Mouse (Mus musculus): ENCODE data around the gene Gm21958.
"Not testable (repeated sequence)": the region's sequence is repeated elsewhere in the genome, so short reads cannot be mapped to it uniquely, and the experiment has no call there.

Gene Gm21958

DNA sequence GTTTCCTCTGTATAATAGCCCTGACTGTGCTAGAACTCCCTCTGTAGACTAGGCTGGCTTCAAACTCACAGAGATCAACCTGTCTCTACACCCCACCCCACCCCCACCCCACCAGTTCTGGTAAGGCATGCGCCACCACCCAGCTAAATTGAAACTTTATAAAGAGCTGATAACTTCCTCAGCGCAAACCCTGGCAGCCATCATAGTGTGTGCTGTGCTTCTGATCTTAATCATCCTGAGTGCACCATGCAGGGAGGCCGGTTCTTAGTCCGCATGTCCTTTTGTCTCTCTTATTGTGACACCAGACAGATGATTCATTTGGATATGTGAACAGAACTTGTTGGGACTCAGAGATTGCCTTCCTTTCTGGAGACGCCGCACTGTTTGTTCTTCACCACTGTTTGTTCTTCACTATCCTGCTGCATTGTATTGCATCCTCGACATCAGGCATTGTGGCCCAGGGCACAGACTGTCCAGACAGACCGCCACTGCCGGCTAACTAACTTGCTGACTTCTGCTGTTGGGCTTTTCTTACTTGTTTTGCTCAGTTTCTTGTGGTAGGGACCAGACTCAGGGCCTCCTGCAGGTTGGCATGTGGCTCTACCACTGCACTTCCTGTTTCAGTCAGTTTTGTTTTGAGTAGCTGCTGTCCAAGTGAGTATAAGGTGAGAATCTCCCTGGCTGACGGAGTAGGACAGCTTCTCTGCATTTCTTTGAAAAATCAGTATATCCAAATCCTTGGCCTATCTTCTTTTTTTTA lies 9.8 kb upstream of the Gm21958 start:
- DNase-seq (ENCODE audit: low read depth) = peak; percentile 49

DNA sequence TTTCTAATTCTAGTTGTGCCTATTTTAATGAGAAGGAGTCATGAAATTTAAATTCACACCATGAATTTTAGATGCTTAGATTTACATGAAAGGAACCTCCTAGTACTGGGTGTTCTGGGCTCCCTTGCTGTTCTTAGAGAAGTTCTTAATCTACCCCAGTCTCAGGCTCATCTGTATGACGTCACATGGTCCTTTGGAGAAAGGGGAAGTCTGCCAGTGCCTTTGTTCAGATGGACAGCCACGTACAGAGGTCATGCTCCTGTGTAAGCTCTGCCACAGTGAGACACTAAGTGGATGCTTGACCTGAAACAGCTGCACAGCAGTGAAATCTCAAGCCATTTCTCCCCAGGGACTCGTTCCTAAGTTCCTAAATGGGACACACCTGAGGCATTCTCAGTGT lies 4.8 kb upstream of the Gm21958 start:
- peak; percentile 65 for DNase-seq (ENCODE audit: low read depth)

DNA sequence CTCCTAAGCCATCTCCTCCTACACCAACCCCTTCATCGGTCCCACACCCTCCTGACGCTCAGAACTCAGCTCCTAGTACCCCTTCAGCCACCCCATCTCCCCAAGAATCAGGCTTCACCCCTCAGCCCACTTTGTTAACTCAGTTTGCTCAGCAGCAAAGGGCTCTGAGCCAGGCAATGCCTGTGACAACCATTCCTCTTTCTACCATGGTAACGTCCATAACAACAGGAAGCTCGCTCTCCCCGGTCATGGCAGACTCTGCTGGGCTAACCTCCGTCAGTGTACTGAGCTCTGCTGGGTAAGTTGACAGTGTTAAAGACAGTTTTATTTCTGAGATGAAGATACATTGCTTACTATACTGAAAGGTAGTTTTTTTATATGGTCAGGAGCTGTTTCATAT lies 3.2 kb upstream of the Gm21958 start:
- no peak for DNase-seq (ENCODE audit: low read depth)

DNA sequence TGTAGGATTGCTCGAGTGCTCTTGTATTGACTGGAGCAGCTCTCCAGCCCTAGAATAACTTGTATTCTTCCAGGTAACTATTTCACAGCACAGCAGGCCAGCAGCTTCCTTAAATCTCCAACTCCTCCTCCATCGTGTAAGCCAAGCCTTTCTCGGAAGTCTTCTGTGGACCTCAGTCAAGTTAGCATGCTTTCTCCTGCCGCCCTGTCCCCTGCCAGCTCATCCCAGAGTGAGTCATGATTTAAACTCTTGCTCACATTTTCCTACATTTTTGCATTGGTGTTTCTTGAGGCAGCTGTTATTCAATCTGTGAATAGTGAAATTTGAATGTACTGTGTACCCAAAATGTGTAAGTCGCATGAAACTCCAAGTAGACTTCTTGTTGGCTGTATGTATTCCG lies 1.3 kb upstream of the Gm21958 start:
- DNase-seq (ENCODE audit: low read depth) = peak; percentile 25

DNA sequence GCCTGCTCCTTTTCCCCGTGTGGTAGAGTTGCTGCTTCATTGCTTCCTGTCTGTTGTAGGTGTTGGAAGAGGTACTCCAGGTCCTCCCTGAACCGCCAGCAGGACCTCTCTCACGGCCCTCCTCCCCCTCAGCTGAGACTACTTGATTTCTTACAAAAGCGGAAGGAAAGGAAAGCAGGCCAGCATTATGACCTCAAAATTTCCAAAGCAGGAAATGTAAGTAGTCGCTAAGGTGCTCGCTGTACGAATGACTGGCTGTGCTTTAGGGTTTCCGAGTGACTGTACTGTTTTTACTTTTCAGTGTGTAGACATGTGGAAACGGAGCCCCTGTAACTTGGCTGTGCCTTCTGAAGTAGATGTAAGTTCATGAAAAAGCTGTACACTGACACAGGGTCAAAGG lies 5.2 kb downstream of the Gm21958 start:
- DNase-seq (ENCODE audit: low read depth) = peak; percentile 60

DNA sequence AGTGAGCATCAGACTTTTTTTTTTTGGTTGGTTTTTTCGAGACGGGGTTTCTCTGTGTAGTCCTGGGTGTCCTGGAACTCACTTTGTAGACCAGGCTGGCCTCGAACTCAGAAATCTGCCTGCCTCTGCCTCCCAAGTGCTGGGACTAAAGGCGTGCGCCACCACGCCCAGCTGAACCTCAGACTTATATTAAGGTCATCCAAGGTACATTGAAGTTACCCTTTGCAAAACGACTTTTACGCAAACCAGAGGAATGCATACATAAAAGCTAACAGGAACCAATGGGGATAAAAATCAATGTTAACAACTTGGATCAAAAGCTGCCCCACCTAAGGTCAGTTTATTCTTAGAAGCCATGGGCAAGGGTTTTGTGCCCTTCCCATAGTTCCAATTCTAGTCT lies 10.0 kb downstream of the Gm21958 start:
- not testable (repeated sequence) for DNase-seq (ENCODE audit: low read depth)

DNA sequence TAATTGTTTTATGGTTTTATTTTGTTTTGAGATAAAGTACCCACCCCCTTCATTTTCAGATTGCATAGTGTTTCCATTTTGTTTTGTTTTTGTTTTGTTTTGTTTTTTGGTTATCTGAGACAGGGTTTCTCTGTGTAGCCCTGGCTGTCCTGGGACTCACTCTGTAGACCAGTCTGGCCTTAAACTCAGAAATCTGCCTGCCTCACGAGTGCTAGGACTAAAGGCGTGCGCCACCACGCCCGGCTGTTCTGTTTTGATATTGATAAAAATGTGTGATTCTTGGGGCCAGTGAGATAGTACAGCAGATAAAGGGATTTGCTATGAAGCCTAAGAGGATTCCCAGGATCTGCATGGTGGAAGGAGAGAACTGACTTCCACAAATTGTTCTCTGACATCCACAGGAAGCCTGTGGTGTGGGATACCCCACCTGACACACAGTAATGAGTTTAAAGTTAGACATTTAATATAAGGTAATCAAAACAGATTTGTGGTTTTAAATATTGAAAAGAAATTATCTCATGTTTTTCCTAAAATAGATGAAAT lies 14.3 kb downstream of the Gm21958 start:
- DNase-seq (ENCODE audit: low read depth) = no peak

DNA sequence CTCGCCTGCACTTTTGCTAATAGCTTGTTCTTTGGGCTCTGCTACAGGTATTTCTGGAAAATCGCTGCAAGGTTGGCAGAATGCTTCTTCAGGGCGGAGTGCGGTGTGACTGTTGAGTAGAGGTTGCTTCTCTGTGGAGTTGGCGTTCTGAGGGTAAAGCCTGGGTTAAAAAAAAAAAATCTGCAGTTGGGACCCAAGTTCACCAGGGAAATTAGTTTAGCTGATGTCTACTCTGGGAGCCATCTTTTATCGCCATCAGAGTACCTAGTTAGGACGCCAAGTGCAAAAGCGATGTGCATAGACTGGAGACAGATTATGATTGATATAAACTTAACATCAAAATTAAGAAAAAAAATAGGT lies 21.1 kb downstream of the Gm21958 start:
- DNase-seq (ENCODE audit: low read depth) = peak; percentile 79

DNA sequence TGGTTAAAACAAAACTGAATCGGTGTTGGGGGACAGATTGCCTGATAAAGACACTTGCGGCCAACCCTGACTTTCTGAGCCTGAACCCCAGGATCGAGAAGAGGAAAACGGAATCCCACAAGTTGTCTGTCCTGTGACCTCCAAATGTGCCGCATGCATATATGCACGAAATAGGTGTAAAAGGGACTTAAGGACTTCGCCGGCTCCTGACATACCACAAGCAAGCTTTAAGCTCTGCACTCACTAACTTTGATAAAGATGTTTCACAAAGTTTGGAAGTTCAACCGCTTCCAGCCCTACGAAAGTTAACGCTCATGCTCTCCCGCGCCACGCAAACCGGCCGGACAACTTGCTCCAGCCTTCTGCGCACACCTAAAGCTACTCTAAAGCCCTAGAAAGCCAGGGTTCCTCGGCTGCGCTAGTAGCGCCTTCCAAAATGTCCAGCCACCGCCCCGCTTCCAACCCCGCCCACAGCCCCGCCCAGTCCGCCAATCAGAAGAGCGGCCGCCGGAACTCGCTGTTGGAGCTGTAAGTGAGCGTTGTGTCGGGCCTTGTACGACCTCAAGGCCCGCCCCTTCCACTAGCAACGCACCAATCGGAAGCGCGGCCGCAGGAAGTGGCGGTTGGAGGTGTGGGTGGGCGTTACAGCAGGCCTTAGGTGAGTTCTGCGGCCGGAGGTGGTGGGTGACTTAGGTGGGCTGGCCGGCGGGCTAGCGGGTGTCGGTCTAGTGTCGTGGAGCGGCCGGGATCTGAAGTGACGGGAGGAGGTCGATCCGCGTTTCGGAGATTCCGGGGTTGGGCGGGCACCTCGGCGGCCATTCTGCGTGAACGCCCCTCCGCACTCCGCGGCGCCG lies 21.7 kb downstream of the Gm21958 start, which contains the start of gene Supt20:
Gene Supt20, plus strand, starts transcription at position 606 of the 854 bp plus-strand sequence.
- peak; percentile 97 for DNase-seq (ENCODE audit: low read depth)

DNA sequence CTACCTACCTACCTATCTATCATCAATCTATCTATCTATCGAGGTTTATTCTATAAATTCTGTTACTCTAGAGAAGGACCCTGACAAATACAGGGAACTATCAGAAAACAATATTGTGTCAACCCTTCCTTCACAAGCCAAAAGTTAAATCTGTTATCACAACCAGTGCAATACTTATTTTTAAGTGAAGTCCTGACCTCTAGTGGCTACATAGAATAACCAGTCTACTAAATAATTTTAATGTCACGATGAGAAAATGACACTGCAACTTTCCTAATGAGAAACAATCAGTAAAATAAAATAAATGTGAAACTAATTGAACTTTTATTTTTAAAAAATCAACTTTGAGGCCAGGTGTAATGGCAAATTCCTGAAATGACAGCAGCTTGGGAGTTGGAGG lies 25.1 kb downstream of the Gm21958 start:
- peak; percentile 71 for DNase-seq (ENCODE audit: low read depth)

DNA sequence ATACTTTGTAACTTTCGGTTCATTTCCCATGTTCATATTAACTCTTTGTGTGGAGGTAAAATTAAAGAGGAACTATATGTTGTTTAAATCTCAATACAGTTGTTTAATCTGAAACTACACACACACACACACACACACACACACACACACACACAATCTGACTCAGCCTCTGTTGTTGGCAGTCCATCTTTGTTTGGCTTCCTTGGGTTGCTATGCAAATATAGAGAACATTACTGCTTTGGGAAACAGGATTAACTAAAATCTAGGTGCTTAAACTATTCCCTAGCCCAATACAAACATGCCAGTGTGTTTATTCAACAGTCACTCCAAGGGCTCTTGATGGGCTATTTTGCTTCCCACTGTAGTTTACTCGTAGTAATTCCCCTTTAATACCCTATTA lies 26.9 kb downstream of the Gm21958 start:
- DNase-seq (ENCODE audit: low read depth) = no peak

DNA sequence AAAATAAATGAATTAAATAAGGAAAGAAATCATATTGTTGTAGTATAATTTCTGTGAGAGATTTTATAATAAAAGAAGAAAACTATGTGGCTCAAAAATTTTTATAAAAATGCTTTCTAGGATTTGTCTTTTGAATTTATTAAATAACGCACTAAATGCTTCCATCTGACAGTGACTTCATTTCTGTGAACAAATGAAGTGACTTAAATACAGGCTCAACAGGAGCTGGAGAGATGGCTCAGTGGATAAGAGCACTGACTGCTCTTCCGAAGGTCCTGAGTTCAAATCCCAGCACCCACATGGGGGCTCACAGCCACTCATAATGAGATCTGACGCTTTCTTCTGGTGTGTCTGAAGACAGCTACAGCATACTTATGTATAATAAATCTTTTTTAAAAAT lies 29.0 kb downstream of the Gm21958 start:
- DNase-seq (ENCODE audit: low read depth) = no peak

DNA sequence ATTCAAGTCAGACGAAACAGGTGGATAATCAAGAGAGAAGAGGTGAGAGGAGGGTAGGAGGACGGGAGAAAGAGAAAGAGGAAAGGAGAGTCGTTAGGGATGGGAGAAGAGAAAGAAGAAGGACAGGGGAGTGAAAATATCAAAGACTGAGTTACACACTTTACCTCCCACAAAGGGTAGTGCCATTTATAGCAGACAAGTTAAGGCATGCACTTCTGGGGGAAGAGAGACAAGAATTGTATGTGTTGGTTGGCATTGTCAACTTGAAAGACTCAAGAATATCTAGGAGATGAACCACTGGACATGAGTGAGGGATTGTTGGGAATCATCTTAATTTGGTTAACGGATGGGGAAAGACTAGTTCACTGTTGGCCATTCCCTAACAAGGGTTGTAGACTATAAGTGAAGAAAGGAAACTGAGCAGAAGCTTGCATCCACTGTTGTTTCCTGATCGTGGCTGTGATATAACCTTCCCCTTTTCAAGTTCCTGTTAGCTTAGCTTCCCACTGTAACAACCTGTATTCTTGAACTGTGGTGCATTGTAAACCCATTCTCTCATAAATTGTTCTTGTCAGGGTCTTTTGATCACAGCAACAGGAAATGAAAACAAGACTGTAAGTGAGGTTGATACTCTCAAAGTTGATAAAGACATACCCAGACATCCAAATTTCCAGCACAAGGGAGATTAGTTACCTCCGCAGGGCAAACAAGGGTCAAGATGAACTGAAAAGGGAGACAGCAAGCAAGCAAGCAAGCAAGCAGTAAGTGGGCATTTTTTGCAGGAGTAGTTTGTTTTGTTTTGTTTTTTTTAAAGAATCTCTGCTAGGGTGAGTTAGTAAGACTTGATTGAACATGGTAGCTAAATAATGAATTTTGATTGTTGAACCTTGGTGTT lies 32.6 kb downstream of the Gm21958 start:
- peak; percentile 40 for DNase-seq (ENCODE audit: low read depth)

DNA sequence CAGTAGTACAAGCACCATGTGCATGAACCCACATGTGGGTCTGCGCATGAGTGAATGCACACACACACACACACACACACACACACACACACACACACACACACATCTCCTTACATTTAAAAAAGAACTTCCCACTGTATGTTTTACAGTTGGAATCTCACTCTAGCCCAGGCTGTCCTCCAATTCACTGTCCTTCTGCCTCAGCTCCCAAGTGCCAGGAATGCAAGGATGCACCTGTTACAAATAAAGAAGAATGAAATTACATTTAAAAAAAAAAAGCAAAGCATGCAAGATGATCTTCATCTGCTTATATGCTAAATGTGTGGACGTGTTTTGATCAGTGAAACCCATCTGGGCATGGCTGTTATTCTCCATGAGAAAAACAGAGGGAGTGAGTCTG lies 37.3 kb downstream of the Gm21958 start:
- no peak for DNase-seq (ENCODE audit: low read depth)

DNA sequence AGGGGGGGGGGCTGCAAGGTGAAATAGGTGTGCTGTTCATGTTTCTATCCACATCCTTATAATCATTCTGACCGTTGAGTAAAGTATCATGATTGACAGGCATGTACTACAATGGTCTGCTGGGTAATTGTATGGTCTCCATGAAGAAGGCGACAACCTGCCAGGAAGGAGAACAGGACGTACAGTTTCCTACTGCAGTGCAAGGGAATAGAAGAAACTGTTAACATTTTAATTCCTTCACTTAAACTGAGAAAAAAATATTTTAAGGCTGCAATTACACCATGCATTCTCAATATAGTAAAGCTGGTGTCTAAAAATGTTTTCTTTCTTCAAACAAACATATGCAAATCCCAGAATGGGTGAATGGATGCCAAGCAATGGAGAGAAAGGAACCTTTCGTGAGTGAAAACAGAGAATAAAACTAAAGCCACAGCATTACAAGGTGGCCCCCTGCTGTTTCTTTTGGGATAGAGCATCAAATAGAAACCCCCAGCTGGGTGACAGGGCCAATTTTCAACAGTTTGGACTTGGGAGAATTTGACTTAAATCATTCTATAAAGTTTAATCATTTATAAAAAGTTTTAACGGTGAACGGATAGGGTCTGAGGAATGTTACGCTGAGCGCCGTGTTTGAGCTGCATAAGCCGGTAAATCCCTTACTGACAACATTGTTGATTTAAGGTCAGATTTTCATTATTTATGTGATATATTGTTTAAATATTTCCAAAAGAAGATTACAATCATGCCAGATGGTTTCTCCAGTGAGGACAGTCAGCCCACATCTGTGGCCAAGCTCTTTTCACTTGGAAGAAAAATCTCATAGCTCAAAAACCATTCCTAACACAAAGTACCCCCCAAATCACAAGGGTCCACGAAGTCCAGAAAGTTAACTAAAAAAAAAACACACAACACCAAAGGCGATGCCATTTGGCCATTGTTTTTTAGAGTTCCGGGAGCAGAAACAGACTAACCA lies 41.3 kb downstream of the Gm21958 start:
- peak; percentile 50 for DNase-seq (ENCODE audit: low read depth)

DNA sequence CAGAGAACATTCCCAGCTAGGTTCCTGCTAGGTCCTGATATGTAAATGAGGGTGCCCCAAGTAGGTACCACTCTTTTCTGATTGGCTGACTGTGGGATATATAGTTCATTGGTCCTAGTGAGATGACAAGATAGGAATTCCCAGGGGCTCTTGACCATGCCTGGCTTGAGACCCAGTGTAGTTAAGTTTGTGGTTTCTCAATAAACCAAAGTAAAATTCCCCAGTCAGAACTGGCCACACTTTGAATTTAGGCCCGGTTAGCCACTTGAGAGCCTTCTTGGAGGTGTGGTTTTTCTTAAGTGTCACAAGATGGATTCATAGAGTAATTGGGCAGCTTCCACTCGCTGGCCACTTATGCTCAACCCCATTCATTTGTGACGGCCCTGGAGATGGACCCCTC lies 42.0 kb downstream of the Gm21958 start:
- DNase-seq (ENCODE audit: low read depth) = no peak

DNA sequence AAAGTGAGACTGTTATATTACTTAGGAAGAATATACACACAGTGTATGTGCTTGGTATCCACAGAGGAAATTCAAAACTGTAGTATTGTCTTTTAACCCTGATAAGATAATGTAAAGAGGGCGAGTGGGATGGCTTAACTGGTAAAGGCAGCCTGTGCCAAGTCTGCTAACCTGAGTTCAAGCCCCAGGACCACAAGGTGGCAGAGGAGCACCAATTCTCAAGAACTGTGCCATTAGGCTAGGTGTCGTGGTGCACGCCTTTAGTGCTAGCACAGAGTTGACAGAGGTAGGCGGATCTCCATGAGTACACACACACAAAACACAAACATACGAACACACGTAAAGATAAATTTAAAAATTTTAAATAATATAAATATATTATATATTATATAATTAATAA lies 44.6 kb downstream of the Gm21958 start:
- peak; percentile 44 for DNase-seq (ENCODE audit: low read depth)

DNA sequence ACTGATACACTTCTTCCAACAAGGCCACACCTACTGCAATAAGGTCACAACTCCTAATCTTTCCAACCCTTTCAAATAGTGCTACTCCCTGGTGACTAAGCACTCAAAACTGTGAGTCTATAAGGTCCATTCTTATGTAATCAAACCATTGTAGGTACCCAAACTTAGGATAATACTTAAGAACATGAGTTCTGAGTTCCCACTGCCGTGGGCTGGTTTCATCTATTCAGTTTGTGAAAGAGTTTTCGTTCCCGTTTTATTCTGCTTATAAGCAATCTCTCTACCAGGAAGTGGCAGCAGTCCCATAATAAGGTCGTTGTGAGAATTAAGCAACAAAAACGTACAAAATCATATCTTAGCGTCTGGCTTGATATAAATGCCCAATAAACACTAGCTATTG lies 45.4 kb downstream of the Gm21958 start:
- DNase-seq (ENCODE audit: low read depth) = no peak

DNA sequence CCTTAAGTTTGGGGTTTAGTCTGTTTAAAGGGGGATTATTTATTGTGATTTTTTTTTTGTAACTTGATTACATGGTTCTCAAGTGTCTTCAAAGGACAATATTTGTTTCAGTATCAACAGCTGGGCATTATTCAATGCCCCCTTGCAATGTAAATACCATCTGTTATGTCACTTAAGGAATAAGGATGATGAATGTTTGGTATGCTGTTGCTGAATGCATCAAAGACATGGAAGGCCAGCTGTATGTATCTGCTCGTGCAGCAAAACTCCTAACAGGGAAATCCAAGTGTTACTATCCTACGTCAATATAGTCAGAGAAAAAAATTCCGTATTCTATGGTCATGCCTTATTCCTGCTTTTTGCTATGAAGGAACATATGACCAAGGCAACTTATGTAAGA lies 46.0 kb downstream of the Gm21958 start:
- DNase-seq (ENCODE audit: low read depth) = no peak
